Mouse (Mus musculus): ENCODE results near the gene Emc3.

DNA sequence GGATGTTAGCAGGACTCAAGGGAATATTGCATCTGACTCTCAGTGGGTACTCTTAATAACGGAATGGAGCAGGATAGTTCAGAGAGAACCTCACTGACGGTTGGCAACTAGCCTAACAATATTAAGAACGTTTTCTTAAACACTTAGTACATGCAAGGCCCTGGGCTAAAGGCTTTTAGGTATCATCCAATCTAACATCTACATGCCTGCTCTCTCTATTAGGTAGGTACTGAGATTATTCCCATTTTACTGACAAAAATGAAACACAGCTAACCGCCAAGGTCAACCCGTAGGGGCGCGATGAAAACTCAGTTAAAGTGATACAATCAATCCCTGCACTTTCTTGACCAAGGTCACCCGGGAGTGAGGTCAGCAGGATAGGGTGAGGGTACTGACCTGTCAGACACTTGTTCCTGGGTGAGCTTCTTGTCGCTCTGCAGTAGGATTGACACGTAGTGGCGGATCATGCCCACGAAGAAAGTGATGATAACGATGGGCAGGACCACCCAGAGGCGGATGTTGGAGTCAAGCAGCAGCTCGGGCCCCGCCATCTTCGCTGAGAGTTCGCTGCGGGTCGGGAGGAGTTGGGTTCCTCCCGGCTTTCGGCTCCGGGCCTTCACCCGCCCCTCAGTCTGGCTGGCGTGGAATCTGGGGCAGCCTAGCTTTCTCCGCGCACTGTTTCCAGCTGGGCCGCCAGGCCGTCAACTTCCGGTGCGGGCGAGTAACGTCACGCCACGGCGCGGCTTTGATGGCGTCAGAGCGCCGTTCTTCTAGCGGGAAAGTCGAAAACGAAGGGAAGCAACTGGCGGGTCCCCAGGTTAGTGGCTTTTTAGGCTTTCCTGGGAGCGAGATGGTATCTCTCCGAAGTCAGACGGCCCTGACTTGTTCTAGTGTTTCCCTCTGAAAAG lies at the start of gene Emc3, which contains the start of gene Fancd2:
- TF ChIP-seq CTCF (IDR thresholded peaks at IDR 0.05; ENCODE audit: low read depth, low read length) = no peak
- no peak for TF ChIP-seq GATA1 (IDR thresholded peaks at IDR 0.05; ENCODE audit: borderline replicate concordance, low read length)
- no peak for TF ChIP-seq TAL1 (conservative IDR thresholded peaks at IDR 0.05; ENCODE audit: low read depth, low read length)
- no peak for TF ChIP-seq POLR2AphosphoS5 (IDR thresholded peaks at IDR 0.05; ENCODE audit: insufficient replicate concordance, low read depth, low read length)
- no peak for TF ChIP-seq GATA2 (IDR thresholded peaks at IDR 0.05; ENCODE audit: borderline replicate concordance, low read depth, low read length)
